Mouse (Mus musculus) adrenal gland, adult 8-10 months (tissue): ENCODE measurements around the gene Thap12. TPM values are rescaled to one million over a fixed set of nuclear protein-coding genes. Genes with fewer than 3 reads are reported as not detected.

ENCODE experiments used
- DNase-seq: peaks from one replicate; pipeline ENCODE4 v3.0.0; 2022
- total RNA-seq, 4 experiments: library from RNA; stranded (reverse); gene quantifications; 2 replicates each; pipeline ENCODE4 v1.2.4; 2022

Gene Thap12
- total RNA-seq, 4 experiments from 2014 or later, result 62.2 to 74.9 (median 66.0) TPM

DNA sequence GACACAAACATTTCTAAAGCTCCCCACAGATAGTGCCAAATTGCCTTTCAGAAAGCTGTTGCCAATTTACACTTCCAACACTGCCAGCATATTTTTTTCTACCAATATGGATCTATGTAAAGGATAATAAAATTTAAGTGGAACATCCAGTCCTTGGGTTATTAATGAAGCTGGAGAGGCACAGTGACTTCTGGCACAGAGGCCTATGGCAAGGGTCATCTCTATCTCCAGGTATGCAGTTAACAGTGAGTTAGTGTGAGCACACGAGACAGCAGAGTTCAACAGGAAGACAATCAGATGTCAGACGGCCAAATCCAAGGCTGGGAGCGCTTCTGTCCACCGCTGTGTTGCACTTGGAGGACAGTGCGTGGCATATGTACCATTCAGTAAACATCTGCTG is 4.9 kb upstream of the Thap12 start:
- no peak for DNase-seq

DNA sequence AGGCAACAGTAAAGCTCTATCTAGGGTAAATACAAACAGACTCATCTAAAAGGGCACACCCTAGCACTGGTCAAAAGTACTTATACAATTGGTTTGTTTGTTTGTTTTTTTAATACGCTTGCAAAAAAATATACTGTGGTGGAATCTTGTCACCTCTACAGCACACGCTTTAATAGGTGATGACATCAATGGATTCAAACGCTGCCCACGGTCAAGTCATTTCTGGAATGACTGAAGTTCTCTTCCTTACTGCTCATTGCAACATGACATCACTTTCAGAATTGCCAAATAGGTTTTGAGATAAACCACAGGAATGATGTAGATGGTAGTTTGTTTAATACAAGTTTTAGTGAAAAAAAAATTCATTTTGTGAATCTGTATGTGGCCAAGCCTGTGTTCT is 4.3 kb upstream of the Thap12 start:
- DNase-seq, result no peak

DNA sequence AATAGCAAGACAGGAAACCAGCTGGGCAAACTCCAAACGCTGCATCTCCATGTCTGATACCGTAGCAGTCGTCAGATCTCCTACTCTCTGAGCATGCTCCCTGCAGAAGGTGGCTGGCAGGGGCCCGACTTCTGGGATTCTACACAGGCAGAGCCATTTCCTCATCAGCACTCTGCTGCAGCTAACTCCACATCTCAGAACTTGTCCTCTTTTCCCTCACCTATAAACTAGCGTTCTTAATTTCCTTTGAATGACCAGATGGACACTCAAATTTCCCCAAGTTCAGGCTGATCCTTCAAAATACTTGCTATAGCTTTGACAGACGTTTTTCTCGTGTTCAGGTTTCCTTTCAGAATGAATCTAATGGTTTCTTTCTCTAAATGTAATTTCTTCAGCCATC is 1.1 kb upstream of the Thap12 start:
- DNase-seq, result no peak

DNA sequence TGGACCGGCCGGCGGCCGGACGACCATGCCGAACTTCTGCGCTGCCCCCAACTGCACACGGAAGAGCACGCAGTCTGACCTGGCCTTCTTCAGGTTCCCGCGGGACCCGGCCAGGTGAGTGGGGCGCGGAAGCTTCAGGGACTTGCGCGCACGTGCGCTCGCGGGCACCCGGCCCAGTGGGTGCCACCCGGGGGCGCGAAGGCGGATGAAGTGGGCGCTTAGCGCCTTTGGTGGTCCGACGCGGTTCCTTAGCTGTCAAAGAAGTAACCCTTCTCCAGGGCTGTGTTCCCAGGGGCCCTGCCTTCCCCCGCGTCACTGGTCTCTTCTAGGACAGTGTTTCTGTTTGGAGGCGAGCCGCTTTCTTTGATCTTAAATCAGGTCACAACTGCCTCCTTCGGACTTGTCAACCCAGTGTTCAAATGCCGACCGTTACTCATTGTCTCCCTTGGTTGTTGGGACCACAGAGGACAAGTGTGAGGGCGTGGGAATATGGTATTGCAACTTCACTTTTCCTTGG is 520 bp downstream of the Thap12 start:
- peak; percentile 29 for DNase-seq

DNA sequence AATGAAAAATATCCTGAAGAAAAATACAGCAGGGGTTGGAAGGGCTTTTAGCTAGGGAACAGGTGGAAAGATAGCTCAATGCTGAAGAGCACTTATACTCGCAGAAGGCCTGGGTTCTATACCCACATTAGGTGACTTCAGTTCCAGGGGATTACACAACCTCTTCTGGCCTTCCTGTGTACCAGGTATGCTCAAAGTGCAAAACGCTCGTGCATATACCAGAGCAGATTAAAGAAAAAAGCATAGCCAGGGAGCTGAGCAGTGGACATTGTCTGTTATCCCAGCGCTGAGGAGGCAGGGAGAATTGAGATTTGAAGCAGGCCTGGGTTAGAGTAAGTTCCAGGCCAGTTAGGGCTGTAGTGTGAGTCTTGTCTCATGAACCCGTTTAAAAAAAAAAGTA is 1.4 kb downstream of the Thap12 start:
- DNase-seq, result no peak

DNA sequence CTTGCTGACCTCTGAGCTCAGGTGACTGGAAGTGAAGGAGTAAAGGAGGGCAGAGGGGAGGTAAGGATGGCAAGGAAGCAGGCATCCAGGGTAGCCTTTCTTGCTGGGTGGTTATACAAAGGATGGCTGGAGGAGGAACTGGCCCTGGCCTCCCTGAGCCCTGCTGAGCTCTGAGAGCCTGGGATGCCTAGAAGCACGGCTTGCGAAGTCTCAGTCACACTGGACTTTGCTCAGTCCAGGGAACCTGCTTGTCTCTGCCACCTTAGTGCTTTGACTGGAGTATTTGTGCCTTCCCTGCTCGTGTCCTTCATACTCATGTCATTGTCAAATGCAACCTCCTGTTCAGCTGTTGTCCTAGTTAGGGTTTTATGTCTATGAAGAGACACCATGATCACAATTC is 10.8 kb downstream of the Thap12 start:
- no peak for DNase-seq

DNA sequence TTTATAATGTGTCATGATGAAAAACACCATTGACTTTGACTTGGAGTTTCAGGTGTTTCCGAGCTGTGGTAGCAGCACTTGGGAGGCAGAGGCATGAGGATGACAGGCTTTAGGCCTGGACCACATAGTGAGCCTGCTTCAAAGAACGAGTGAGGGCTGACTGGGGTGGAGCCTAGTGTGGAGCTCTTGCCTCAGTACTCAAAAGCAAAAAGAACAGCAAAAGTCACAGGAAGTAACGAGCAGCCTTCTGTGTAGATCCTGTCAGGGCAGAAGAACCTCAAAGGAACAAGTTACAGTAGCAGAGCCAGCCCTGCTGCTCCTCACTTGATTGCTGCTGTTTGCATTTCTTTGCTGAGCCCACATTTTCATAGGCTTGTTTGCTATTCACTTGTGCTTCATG is 14.5 kb downstream of the Thap12 start:
- no peak for DNase-seq

DNA sequence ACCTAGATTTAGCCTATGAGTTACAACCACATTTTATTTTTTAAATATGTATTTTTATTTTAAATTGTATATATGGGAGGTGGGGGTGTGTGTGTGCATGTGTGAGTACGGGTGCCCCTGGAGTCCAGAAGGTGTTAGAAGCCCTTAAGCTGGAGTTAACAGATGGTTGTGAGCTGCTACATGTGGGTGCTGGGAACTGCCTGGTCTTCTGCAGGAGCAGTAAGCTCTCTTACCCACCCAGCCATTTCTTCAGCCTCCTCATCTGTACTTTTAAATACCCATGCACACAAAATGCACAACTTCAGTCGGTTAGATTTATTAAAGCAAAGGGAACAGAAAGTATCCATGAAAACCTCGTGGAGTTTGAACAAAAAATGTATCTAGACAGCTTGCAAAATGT is 16.9 kb downstream of the Thap12 start:
- DNase-seq, result no peak

DNA sequence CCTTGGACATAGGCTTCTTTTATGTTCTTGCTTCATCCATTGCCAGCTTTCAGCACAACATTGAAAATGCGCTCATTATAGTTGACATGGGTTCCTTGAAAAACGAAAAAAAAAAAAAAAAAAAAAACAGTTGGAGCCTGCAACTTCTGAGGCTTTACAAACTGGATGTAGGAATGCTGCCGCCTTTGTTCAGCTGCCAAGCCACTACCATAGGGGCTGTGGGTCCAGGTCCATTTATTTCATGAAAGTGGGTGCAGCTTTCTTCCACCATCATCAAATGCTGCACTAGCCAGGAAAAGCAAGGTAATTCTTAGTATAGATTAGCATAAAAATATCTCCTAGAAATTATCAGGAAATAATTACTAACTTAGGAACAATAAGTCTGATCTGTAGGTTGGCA is 17.8 kb downstream of the Thap12 start:
- DNase-seq, result no peak

DNA sequence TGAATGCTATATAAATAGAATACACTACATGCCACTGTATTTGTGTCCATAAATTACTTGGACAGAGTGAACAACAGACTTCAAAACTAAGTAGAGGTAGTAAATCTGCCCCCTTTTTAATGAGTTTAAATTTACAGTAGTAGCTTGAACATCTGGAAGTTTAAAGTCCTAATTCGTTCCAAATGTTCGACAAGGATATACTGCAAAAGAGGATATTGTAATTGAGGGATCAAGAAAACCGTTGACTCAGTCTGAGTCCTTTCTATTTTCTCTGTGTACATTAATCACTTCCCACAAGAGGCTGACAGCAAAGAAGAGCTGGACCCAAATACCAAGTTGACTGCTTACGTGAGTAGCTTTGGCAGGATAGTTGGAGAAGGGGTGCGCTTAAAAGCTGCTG is 18.3 kb downstream of the Thap12 start:
- no peak for DNase-seq

DNA sequence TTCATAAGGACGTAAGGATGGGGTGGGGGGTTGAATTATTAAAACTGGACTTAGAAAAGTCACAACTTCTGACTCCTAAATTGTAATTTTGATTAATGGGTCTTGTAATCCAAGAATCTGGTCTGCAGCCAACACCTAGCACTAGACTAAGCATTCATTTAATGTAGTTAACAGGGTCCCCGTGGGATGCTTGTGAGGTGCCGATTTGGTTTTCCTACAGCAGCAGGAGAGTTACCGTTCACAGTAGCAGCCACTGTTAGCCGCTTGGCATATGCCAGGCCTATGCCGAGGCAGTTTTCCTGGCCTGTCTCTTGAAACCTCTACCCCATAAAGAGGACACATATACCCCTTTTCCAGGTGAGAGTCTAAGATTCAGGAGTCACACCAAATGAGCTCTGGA is 18.7 kb downstream of the Thap12 start:
- DNase-seq, result no peak

DNA sequence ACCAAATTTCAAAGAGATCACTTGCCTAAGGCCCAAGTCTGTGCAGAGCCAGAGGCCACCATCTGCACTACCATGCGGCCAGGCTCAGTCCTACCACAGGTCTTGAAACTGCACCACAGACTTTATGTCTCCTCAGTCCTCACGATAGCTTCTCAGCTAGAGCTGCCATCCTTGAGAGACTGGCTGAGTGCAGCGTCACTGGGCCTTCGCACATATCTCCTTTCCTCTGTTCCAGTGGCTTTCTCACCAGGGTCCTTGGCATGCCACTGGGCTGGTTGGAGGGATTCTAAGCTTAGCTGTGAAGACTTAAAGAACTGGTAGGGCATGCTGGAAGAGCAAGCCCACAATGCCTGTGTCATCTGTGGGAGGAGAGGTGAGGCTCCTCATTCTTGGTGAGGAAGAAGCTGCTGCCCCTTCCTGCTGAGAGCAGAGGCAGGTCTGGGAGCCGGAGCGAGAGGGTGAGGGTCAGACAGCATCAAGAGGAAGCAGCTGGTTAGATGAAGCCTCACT is 22.8 kb downstream of the Thap12 start:
- no peak for DNase-seq

DNA sequence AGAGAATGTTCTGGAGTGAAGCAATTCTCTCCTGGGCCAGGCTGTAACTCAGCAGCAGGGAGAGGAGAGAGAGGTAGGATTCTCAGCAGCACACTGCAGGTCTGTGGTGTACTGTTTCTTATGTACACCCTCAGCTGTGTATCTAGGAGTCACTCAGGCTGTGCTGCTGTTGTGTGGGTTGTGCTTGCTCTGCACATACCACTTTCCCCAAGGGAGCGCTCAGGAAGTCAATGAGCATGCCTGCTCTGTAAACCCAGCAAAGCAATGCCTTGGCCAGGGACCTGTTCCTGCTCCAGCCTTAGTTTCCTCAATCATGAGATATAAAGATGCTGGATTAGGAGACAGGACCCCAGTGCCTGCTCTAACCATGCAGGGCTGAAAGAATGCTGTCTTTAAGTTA is 25.1 kb downstream of the Thap12 start:
- no peak for DNase-seq

DNA sequence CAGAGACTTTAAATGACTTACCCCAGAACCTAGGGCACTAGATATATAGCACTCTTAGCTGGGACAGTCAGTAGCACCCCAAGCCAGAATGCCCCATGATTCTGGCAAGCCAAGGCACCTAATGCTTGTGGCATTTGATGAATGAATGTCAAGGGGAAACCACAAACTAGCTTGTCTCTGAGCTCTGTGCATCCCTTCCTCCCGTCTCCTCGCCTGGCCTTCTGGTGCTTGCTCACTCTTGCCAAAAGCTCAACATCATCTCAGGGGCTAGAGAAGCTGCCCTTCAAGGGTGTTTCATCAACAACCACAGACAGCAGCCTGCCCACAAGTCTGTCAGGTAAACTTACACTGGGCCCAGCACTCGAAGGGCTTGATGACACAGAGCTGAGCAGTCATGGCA is 25.6 kb downstream of the Thap12 start:
- DNase-seq, result no peak

DNA sequence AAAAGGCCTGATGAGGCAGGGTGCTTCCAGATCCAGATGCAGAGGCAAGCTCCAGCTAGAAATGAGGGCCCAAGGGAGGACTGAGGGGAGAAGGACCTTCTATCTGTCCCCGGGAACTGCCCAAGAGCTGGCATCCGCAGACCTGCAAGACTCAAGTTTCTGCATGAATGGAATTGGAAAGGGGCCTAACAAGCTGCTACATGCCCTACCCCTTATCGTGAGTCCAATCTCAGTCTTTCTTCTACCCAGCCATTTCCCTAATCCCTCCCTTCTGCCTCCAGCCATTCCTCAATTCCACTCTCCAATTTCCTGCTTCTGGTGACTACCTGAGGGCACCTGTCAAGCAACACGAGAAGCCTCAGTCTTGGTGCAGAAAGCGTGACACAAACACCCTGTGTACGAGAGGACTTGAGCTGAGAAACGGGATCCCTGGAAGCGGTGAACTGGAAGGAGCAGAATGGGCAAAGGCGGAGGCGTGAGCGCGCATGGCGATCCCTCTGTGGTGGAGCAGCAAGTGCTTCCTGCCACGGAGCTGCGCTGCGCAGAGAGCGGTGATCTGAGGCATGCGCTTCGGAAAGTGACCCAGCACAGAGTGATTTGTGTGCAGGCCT is 26.9 kb downstream of the Thap12 start:
- DNase-seq, result no peak

DNA sequence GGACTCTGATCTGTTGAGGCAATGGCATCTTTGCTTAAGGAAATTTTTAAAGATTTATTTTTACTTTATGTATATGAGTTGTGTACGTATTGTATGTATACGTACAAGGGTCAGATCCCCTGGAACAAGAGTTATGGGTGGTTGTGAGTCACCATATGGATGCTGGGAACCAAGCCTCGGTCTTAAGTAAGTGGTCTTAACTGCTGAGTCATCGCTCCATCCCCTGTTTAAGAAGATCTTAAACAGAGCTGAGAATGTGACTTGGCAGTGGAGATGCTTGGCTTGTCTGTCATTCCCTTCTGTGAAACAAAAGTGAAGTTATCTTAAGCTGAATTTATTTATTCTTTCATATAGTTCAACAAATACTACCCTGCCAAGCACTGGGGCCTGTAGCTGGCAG is 31.1 kb downstream of the Thap12 start:
- no peak for DNase-seq

DNA sequence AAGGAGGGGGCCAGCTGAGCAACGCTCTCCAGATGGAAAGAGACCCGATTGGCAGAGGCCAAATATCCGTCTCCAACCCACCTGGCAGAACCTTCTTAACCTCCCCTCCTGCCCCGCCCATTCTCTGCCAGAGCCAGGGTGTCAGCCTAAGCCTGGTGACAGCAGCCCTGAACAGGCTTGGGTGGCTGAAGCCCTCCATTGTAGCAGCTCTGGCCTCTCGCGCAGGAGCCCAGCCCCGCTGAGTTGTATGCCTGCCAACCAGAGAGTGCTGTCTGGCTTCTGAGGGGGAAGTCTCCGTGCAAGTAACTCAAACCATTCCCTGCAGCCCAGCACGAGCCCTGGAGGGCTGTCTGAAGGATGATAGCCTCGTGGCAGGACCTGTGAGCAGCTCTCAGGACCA is 32.0 kb downstream of the Thap12 start:
- DNase-seq, result no peak

DNA sequence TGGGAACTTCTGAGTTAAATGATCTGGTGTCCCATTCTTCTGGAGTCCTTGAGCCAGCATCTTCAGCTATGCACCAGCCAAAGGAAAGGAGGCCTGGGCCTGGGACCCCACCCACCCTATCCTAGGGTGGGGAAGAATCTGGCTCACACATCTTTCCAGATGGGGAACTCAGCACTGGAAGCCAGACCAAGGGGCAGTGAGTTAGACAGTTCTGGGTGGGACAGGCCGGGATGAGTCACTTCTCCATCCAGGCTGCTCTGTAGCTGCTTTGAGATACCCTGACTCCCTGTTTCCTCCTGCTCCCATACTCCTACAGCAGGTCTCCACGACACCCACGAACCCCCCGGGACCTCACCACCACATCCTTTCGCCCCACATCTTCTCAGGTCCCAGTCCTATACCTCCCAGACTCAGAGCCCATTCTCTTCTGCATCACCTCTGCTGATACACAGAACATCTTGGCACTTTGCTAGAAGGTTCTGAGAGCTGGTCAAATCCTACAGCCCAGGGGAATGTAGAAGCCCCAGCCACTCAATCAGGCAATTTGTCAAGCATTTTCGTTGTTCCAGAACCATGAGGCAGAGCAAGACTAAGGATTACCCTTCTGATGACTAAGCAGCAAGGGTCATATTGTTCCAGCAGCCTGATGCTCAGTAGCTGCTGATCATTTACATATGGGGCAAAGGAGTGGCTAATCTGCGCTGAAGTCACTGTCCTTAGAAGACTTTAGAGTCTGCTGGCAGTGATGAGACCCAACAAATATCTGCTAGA is 34.1 kb downstream of the Thap12 start:
- DNase-seq, result no peak

DNA sequence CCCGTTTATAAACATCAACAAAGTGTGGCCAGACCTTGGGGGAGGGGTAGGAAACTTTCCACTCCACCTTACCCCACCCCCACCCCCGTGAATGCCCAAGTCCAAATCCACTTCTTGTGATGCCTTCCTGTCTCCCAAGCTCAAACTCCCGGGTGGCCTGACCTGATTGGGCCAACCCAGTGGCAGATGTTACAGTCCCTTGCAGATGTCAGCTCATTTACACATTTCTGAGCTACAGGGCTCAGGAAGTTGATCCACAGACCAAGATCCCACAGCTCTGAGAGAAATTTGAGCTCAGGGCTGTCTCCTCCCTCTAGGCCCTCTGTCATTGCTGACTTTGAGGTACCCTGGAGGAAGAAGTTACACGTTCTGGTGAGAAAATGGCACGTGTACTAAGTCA is 37.5 kb downstream of the Thap12 start:
- DNase-seq, result no peak

DNA sequence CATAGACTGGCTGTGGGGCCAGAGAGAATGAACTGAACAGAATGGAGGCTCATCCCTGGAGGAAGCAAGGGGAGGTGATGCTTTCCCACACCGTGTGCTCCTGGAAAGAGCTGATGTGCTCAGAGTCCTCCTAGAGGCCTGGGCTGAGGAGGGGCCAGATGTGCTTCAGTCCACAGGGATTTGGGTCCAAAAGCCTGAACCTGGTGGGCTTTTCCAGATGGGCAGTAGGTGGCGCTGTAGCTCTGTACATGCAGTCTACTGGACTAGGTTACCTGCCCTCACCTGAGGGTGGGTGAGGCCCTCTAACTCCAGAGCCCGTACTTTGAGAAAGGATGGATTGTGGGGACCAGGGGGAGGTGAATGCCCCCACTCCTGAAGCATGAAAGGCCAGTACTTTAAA is 40.4 kb downstream of the Thap12 start:
- peak; percentile 20 for DNase-seq

DNA sequence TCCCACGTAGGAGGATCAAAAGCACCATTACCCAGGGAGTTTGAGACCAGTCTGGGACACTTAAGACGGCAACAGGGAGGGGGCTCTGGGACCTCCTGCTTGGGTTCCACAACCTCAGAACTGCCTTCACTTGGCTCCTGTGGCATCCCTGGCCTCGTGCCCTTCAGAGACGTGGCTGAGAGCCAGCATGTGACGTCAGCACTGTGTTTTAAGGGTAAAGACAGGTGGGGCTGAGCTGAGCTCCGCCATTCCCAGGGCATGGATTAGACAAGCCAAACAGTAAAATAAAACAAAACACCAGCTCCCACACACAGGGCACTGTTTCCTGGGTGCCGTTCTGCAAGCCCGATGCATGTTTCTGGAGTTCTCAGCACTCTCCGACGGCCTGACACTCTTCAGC is 47.5 kb downstream of the Thap12 start:
- no peak for DNase-seq

DNA sequence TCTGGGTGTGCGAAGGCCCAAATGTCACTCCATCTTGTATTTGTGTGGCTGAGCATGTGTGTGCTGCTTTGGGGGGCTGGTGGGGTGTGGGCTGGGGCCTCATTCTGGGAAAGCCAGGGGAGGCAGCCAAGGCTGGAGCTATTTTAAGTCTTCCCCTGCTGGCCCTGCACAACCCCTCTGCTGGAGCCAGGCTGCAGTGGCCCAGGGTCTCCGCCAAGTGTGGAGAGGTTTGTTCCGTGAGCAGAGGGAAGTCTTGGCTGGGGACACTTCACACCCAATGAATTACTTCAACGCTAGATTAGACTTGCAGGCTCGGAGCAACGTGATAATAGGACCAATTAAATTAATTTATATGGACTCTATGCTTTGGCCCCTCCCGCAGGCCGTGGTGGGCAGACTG is 49.8 kb downstream of the Thap12 start:
- no peak for DNase-seq

DNA sequence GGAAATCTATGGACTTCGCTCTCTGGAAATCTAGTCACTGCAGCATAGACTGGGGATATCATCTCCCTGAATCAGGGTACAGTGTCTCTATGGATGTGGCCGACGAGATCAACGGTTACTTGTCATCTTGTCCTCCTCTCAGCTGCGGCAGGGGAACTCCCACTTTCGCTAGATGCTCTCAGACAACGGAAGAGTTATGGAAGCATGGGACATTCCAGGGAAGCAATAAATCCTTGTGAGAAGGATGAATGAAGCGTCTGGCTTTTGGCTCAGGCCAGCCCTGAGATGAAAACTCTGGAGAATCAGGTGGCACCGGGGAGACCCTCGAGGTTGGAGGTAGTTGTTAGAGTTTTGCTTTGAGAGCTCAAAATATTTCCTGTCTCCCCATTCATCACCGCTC is 53.1 kb downstream of the Thap12 start:
- DNase-seq, result no peak

DNA sequence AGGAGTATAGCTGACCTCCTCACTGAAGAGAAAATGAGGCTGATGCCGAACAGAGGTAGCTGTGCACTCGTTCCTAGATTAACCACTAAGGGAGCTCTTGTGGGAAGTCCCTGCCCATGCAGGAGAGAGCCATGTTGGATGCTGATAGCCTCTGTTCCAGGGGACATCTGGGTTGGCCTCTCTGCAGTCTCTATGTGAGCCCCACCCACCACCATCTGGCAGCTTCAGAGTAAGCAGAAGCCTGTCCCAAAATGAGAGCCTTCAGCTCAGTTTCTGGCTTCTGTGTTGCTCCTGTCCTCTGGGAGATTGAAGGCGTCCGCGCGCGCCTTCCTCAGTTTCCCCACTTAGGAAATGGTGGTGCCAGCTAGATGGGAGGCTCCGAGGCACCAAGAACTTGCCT is 53.7 kb downstream of the Thap12 start:
- no peak for DNase-seq
